Mouse (Mus musculus): ENCODE data around the gene Ch25h. TPM values are rescaled to one million over a fixed set of nuclear protein-coding genes. Genes with fewer than 3 reads are reported as not detected.

Gene Ch25h
- 0.19 and 0.35 TPM in 2 replicates for total RNA-seq (2017)

DNA sequence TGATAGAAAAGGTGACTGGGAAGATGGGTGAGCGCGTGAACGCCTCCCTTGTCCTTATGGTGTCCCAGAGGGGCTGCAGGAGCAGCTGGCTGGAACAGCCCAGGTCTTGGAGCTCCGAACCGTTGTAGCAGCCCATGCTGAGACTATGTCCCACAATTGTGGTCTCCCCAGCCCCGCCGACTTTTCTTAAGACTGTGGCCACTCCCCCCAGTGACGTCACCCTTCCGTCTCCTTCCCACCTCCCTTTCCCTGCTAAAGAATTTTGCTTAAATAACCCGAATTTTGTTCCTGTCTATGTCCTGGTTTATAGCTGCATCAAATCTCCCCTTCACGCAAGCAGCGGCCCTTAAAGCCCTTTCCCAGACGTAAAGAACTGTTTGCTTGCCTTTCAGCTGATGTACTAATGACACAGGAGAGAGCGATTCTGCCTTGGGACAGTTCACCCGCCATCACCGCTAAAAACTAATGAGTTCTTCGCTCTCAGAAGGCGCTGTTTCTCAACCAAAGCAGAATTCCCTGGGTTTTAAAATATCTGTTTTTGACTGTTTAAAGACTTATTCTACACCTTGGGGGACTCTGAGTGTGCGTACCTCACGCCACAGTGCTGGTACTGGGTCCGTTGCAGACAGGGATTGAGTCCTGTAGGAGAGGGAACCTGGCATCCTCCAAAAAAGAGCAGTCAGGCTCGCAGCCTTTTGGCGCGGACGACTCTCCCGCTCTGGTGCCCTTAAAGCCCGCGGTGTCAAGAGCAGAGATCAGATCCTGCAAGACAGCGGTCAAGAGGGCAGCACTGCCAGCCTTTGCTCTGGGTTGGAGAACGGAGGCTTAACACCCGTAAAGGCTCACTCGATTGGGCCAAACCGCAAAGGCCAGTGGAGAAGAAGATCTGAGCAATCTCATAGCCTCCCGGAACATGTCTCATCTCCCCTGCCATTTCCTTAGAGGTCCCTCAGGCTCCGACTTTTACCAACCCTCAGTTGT is at the start of gene Ch25h:
Gene Ch25h (minus strand): TSS at position 174 of the 981 bp plus-strand sequence.
- peak; percentile 16 to 50; a peak in 1 of 4 replicates for ATAC-seq (replicated peaks in 1 of 2; ENCODE audit: insufficient read depth in 1 of 2, low FRiP score in 2 of 2, low TSS enrichment in 1 of 2, low read depth in 1 of 2, poor library complexity in 2 of 2, severe bottlenecking in 2 of 2)

DNA sequence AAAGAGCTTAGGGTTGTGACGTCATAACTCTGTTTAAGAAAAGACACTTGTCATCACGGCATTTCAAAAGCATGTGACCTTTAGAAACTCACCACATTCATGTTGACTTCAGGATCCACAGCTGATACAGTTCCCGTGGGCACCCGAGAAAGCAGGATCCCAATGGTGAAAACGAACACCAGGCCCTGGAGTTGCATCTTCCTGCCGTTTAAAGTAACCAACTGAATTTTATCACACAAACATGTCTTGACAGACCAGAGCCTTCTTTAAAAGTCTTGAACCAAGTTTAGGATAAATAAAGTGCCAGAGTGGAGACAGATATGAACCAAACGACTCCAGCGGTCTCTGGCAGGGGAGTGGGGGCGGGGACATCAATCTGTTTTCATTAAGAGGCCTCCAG is 49.7 kb upstream of the Ch25h start:
- no peak for ATAC-seq (replicated peaks in 1 of 2; ENCODE audit: insufficient read depth in 1 of 2, low FRiP score in 2 of 2, low TSS enrichment in 1 of 2, low read depth in 1 of 2, poor library complexity in 2 of 2, severe bottlenecking in 2 of 2)

DNA sequence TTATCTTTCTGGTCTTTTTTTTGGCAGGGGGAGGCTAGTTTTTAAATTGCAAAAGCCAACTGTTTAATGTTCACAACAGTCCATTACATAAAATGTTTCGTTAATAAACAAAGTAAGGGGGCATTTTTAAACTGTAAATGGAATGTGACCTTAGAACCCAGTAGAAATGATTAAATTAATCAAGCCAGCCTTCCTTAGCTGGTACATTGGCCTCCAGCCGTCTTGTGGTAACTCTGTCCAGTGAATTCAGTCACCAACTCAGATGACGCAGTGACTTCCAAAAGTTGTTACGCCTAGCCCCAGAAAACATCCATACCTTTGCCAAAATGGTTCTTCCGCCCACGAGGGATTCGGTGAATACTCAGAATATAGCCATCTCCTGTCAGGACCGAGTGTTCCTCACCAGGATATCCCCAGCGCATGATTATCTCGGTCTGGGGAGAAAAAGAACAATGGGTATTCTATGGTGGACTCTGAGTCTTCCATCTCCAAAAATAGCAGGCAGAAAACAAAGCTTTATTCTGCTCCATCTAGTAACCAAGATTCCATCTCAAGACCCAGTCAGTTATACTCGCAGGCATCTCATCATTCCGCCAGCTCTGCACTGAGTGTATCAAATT is 48.3 kb upstream of the Ch25h start:
- no peak for ATAC-seq (replicated peaks in 1 of 2; ENCODE audit: insufficient read depth in 1 of 2, low FRiP score in 2 of 2, low TSS enrichment in 1 of 2, low read depth in 1 of 2, poor library complexity in 2 of 2, severe bottlenecking in 2 of 2)

DNA sequence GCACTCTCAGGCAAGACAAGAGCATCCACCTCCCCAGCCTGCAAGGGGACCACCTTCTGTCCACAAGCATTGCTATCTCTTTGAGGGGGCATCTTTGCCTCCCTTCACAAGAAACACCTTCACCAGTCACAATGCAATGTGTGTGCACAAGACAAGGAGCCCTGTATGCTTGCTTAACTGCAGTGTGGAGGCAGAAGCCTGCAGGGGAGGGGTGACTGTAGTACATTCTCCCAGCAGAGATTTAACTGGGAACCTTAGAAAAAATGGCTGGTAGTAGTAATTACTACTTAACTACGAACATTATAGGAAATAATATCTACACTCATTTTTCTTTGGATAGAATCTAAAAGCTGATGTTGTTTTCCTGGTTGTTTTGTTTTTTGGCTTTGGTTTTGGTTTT is 47.0 kb upstream of the Ch25h start:
- ATAC-seq (replicated peaks in 1 of 2; ENCODE audit: insufficient read depth in 1 of 2, low FRiP score in 2 of 2, low TSS enrichment in 1 of 2, low read depth in 1 of 2, poor library complexity in 2 of 2, severe bottlenecking in 2 of 2): no peak

DNA sequence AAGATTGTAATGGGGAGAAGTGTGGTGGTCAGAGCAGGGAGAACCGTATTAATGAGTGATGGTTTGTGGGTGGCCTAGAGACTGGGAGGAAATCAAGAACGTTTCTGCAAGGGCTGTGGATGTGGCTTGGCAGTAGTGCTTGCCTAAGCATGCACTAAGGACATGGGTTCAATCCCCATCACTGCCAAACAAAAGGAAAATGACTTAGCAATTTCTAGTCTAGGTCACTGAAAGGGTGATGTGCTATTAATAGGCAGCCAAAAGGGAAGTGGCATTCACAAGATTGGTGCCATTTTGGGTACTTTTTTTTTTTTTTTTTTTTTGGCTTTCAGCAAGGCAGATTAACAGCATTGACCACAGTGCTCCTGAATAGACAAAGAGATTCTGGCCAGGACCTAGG is 46.4 kb upstream of the Ch25h start:
- peak; percentile 43 to 78 for ATAC-seq (replicated peaks in 1 of 2; ENCODE audit: insufficient read depth in 1 of 2, low FRiP score in 2 of 2, low TSS enrichment in 1 of 2, low read depth in 1 of 2, poor library complexity in 2 of 2, severe bottlenecking in 2 of 2)

DNA sequence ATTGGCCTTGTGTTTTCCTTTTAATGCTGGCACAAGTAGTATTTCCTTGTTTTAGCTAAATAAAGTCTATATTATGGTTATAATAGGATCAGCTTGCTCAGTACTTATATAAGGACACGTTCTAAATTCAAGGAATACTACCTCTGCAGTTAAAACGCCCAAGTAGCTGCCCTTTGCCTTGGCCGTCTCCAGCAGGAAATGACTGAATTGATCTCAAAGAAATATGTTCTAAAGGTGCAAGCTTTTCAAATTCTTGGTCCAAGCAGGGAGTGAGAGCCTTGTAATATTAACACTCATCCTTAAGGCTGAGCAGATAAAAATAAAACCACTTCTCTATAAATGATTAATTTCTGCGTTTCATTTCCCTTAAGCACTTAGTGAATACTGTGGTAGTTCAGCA is 45.1 kb upstream of the Ch25h start:
- ATAC-seq (replicated peaks in 1 of 2; ENCODE audit: insufficient read depth in 1 of 2, low FRiP score in 2 of 2, low TSS enrichment in 1 of 2, low read depth in 1 of 2, poor library complexity in 2 of 2, severe bottlenecking in 2 of 2): no peak

DNA sequence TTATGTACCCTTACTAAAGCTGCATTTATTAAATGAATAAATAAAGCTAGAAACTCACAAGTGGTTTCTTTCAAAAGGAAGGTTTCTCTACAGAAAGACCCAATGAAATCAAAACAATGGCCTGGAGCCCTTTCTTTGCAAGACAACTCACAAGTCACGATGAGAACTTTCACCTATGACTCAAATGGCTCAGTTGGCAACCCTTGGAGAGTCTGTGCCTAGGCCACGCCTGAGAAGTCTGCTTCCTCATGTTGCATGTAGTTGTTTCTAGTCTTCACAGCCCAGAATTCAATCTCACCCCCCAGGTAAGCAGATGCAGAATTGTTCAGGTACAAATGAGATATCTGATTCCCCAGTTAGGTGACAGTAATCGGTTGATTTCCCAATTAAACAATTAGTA is 44.7 kb upstream of the Ch25h start:
- no peak for ATAC-seq (replicated peaks in 1 of 2; ENCODE audit: insufficient read depth in 1 of 2, low FRiP score in 2 of 2, low TSS enrichment in 1 of 2, low read depth in 1 of 2, poor library complexity in 2 of 2, severe bottlenecking in 2 of 2)

DNA sequence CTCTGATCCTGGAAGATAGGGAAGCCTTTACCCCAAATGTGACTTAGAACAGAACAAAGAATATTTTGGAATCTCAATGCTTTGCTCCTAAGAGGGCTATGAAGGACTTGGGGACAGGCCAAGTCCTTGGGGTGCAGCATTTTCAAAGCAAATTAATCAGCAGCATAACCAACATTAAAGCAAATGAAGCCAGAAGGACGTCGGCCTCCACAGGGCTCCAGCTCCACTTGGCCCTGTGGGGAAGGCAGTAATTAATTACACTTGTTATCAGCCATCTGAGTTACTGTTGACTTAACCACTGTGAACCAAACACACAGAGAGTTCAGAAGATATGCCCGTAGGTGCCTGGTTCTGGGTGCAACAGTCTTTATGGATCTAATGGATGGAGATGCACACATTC is 43.8 kb upstream of the Ch25h start:
- no peak for ATAC-seq (replicated peaks in 1 of 2; ENCODE audit: insufficient read depth in 1 of 2, low FRiP score in 2 of 2, low TSS enrichment in 1 of 2, low read depth in 1 of 2, poor library complexity in 2 of 2, severe bottlenecking in 2 of 2)

DNA sequence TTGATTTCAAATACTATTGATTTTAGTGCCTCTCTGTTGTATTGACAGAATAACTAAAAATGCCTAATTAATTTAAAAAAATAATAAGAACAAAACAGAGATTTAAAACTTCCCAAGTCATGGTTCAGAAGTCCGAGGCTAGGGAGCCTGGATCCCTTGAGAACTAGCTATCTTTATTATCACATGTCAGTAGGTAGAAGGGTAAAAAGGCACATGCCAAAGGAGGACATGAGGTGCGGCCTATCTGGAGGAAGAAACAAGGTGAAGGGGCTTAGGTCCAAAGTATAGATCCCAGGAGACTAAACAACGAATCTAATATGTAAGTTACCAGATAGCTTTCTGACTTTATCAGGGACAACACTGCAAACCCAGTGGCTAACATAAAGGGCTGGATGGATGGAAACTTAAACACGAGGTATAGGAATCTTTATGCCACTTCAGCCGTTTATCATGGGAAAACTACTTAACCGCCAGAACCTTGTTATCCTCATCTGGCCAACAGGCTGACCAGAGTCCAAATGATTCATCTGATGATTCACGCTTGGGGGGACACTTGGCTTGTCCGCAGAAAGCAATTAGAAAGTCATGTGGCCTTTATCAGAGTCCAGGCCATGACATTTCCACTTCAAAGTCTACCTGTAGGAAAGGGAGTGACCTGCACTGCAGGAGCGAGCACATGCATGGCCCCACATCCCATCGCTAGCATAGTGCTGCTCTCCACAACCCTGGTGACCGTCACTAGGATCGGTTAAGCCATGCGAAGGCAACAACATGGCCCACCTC is 43.0 kb upstream of the Ch25h start:
- no peak for ATAC-seq (replicated peaks in 1 of 2; ENCODE audit: insufficient read depth in 1 of 2, low FRiP score in 2 of 2, low TSS enrichment in 1 of 2, low read depth in 1 of 2, poor library complexity in 2 of 2, severe bottlenecking in 2 of 2)

DNA sequence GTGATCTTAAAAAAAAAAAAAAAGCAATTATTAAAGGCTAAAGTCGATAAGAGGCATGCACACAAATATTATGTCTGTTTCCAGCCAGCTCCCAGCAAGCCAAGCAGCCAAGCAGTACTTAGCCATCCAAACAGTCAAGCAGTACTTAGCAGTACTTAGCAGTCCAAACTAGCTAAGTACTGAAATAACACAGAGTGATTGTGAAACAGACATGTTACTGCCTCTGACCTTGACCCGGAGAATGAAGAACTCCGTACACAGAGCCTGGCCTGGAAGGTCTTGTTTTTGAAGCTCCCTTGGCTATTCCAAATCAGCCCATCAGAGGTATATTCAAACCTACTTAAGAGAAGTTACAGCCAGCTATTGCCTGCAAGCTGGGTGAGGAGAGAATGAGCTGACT is 42.2 kb upstream of the Ch25h start:
- no peak for ATAC-seq (replicated peaks in 1 of 2; ENCODE audit: insufficient read depth in 1 of 2, low FRiP score in 2 of 2, low TSS enrichment in 1 of 2, low read depth in 1 of 2, poor library complexity in 2 of 2, severe bottlenecking in 2 of 2)

DNA sequence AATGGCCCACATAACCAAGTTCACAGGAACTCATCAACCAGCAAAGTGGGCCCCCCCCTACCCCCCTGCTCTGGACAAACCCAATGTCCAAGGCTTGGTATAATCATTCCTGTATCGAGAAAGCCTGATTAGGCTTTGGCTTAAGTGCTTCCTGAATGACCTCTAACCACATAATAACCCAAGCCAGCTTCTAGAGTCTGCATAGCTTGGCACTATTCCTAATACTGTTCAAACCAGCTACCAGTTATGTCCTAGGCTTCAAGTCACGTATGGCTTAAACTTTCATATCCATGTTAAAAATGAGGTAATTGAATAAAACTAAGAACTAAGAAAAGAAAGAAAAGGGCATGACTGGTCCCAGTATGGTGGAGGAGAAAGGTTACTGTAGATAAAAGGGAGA is 41.4 kb upstream of the Ch25h start:
- no peak for ATAC-seq (replicated peaks in 1 of 2; ENCODE audit: insufficient read depth in 1 of 2, low FRiP score in 2 of 2, low TSS enrichment in 1 of 2, low read depth in 1 of 2, poor library complexity in 2 of 2, severe bottlenecking in 2 of 2)

DNA sequence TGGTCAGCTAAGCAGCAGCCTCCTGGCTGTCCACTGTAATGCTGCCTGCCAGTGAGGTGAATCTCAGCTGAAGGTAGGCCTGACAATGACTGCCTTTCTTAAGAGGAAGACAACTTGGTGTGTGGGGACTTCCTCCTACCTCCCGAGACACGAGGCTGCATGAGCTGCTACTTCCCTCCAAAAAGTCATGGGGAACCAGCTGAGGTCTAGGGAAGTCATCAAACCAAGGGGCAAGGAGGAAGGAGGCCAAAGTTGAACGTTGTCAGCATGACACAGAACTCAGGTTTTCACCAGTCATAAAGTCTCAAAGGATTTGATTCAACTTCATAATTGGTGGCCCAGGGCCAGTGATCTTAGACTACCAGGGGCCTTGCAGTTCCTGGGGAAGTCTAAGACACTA is 40.7 kb upstream of the Ch25h start:
- peak; percentile 76 to 78; a peak in 3 of 4 replicates for ATAC-seq (replicated peaks in 1 of 2; ENCODE audit: insufficient read depth in 1 of 2, low FRiP score in 2 of 2, low TSS enrichment in 1 of 2, low read depth in 1 of 2, poor library complexity in 2 of 2, severe bottlenecking in 2 of 2)

DNA sequence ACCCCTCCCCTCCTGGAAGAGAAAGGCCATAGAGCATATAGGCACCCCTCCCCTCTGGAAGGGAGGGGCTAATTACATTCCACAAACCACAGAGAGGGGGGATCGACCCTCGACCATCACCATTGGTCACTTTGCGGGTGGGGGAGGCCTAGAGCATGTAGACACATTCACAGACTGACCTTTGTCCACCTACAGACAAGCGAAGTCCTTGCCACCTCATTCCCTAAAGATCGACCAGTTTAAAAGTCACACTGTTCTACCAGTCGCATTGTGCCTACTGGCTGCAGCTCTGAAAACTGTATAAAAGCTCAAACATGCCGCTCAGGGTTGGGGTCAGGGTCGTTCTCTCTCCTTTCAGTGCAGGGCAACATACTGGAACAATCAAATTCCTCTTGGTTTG is 36.6 kb upstream of the Ch25h start:
- ATAC-seq (replicated peaks in 1 of 2; ENCODE audit: insufficient read depth in 1 of 2, low FRiP score in 2 of 2, low TSS enrichment in 1 of 2, low read depth in 1 of 2, poor library complexity in 2 of 2, severe bottlenecking in 2 of 2): no peak

DNA sequence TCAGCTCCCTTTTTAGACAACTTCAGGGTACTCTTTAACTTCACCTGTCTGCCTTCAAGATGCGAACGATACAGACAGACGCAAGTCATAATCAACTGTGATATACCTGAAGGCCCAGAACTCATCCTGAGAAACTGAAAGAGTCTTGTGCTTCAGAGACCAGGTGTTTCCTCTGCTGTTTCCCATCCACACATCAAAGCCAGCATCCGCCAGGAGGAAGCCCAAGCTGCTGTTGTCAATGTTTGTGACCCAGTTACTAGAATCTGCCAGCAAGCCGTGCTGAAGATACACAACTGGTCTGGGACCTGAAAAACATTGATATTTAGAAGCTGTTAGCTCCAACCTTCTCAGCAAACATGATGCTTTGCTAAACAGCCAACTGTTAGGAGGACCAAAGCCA is 35.8 kb upstream of the Ch25h start:
- no peak for ATAC-seq (replicated peaks in 1 of 2; ENCODE audit: insufficient read depth in 1 of 2, low FRiP score in 2 of 2, low TSS enrichment in 1 of 2, low read depth in 1 of 2, poor library complexity in 2 of 2, severe bottlenecking in 2 of 2)

DNA sequence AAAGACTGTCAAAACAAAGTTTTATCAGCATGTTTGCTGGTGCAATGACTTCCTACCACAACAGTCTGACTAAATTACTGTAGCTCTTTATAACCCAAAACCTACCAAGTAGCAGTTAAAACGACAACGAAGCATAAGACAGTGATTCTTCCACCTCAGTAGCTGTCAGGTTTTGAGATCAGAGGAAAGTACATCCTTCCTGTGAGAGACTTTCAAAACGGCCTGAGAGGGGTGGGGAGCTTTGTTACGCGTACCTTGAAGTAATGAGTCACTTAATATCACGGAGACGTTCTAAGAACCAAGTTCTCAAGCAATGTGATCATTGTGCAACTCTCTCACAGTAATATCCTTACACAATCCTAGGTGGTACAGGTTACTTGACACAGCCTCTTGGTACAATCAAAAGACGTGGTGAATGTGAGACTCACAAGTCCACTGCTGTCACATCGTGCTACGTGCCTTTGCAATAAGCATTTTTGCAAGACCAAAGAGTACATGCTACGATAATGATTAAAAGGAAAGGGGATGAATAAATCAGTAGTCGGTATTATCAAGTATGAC is 30.3 kb upstream of the Ch25h start:
- ATAC-seq (replicated peaks in 1 of 2; ENCODE audit: insufficient read depth in 1 of 2, low FRiP score in 2 of 2, low TSS enrichment in 1 of 2, low read depth in 1 of 2, poor library complexity in 2 of 2, severe bottlenecking in 2 of 2): no peak; a peak in 1 of 4 replicates

DNA sequence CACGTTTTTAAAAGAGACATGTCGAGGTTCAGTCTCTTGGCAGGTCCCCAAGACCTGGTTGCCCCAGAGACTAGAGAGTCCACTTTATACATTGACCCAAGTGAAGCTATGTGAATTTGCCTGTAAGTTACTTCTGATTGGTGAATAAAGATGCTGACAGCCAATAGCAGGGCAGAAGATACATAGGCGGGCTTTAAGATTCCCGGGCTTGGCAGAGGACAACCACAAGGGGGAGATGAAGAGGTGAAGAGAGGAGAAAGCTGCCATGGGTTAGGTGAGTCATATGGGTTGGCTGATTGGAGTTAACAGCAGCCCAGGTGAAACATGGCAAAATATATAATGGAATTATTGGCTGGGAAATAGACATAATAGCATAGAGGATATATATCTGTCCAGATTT is 25.8 kb upstream of the Ch25h start:
- ATAC-seq (replicated peaks in 1 of 2; ENCODE audit: insufficient read depth in 1 of 2, low FRiP score in 2 of 2, low TSS enrichment in 1 of 2, low read depth in 1 of 2, poor library complexity in 2 of 2, severe bottlenecking in 2 of 2): peak; percentile 93 to 96

DNA sequence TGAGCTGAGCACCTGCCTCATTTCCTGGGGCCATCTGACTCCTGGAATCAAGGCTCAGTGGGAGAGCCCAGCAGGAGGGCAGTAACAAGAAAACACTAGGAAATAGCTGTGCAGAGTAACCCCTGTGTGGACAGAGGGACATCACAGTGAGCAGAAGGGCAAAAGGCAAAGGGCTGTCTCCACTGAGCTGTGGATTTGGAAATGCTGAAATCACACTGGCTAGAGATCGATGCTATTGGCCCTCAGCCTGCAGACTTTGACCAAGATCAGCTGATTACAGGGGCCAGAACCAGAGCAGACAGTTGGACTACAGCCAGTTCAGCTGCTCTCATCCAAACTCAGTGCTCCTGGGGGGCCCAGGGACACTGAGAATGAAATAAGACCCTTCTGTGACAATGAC is 21.4 kb upstream of the Ch25h start:
- no peak for ATAC-seq (replicated peaks in 1 of 2; ENCODE audit: insufficient read depth in 1 of 2, low FRiP score in 2 of 2, low TSS enrichment in 1 of 2, low read depth in 1 of 2, poor library complexity in 2 of 2, severe bottlenecking in 2 of 2)

DNA sequence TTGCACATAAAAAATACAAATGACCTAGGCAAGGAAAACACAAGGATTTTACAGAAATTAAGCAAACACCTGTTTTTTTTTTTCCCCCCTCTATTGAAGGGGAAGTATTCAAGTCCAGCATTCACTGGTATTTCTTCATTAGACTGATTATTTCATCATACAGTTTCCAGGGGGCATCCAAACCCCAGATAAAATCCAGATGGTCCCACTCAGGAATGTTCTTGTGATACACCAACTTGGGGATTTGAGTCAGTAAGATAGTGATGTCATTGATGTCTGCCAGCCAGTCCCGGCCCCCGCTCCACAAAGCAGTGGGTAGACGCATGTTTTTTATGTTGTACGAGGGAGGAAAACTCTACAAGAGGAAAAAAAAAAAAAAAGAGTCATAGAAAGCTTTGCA is 18.9 kb upstream of the Ch25h start:
- ATAC-seq (replicated peaks in 1 of 2; ENCODE audit: insufficient read depth in 1 of 2, low FRiP score in 2 of 2, low TSS enrichment in 1 of 2, low read depth in 1 of 2, poor library complexity in 2 of 2, severe bottlenecking in 2 of 2): no peak

Measured in hematopoietic stem cell, adult 5-6 weeks (primary cell).